Mouse (Mus musculus) stomach, embryonic 16.5 days (tissue): ENCODE data around the gene Nfx1. TPM values are rescaled to one million over a fixed set of nuclear protein-coding genes. Genes with fewer than 3 reads are reported as not detected.

Experiments used
- ATAC-seq: fragments of 200-750 bp; cut with Nextera tagmentation; 2 replicates; pipeline ENCODE4 v1.8.0; 2017; ENCODE audit warnings: moderate number of reproducible peaks, moderate TSS enrichment; ENCODE audit not compliant: insufficient read depth, low FRiP score
- H3K27ac ChIP-seq: fragments of 300-500 bp; sonication (generic); 2 replicates; pipeline ENCODE4 v1.5.1; 2014; ENCODE audit warnings: low read length
- H3K27me3 ChIP-seq: fragments of 300-500 bp; sonication (generic); 2 replicates; pipeline ENCODE4 v1.6.1; 2014; ENCODE audit warnings: low read length, control low read depth, mixed read lengths; ENCODE audit not compliant: control insufficient read depth, insufficient read depth
- H3K36me3 ChIP-seq: fragments of 300-500 bp; sonication (generic); 2 replicates; pipeline ENCODE4 v1.6.1; 2014; ENCODE audit warnings: low read length; ENCODE audit not compliant: control insufficient read depth, insufficient read depth
- H3K4me1 ChIP-seq: fragments of 300-500 bp; sonication (generic); 2 replicates; pipeline ENCODE4 v1.6.1; 2014; ENCODE audit warnings: low read length, control low read depth, mixed read lengths; ENCODE audit not compliant: control insufficient read depth, insufficient read depth
- H3K4me2 ChIP-seq: fragments of 300-500 bp; sonication (generic); 2 replicates; pipeline ENCODE4 v1.6.1; 2014; ENCODE audit warnings: low read depth, low read length, mixed read lengths
- H3K4me3 ChIP-seq: fragments of 300-500 bp; sonication (generic); replicated peaks from 2 replicates; pipeline ENCODE4 v1.5.1; 2014; ENCODE audit warnings: mild to moderate bottlenecking, low read length
- H3K9ac ChIP-seq: fragments of 300-500 bp; sonication (generic); 2 replicates; pipeline ENCODE4 v1.6.1; 2014; ENCODE audit warnings: low read length
- H3K9me3 ChIP-seq: fragments of 300-500 bp; sonication (generic); replicated peaks from 2 replicates; pipeline ENCODE4 v1.6.1; 2016; ENCODE audit warnings: low read length, control low read depth; ENCODE audit not compliant: control insufficient read depth
- WGBS: fragments of 180-500 bp; shearing (Covaris S2); extraction: QIAGEN DNeasy Blood & Tissue Kit; methylation state at CpG from one replicate; pipeline ENCODE4 v1.1.7; 2014; 5-methylcytosine and 5-hydroxymethylcytosine counted together
- polyA plus RNA-seq: library from polyadenylated mRNA; unstranded; fragments of >200 nt; fragmentation: Nextera tagmentation; extraction: Ambion mirVana; gene quantifications from 2 replicates; pipeline ENCODE4 v1.2.1, GENCODE M21; 2015

Gene Nfx1
- polyA plus RNA-seq, 1 experiment from 2014 or later: 83.2 TPM

DNA sequence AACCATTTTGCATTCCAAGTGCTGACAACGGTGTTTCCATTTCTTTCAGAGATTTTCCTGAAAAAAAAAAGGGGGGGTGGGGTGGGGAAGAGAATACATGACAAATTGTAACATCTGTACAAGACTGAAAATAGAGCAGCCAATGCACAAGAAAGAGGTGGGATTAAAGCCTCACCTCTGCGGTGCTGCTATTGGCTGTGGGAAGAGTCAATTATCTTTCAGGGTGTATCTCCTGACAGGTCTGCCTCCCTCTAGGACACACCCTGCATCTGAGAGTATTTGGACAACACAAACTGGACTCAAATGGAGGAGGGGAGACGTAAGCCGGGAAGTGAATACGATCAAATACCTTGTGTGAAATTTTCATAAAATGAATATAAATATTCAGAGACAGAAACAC is 27.1 kb upstream of the Nfx1 start:
- peaks cover 46% of the 10 kb centered on the region for H3K36me3 ChIP-seq
- no peak overlapping the region for H3K4me2 ChIP-seq
- peaks cover 10% of the 10 kb centered on the region for H3K9me3 ChIP-seq
- no peak overlapping the region for H3K27ac ChIP-seq
- H3K9ac ChIP-seq: no peak overlapping the region
- peaks cover 6% of the 10 kb centered on the region; the same call in 1 of the 2 replicates for H3K4me1 ChIP-seq
- no peak overlapping the region for H3K4me3 ChIP-seq
- H3K27me3 ChIP-seq: no peaks in the 10 kb centered on the region
- no peak for ATAC-seq
- 96% methylated on average over 5 of the region's 5 CpGs for WGBS

DNA sequence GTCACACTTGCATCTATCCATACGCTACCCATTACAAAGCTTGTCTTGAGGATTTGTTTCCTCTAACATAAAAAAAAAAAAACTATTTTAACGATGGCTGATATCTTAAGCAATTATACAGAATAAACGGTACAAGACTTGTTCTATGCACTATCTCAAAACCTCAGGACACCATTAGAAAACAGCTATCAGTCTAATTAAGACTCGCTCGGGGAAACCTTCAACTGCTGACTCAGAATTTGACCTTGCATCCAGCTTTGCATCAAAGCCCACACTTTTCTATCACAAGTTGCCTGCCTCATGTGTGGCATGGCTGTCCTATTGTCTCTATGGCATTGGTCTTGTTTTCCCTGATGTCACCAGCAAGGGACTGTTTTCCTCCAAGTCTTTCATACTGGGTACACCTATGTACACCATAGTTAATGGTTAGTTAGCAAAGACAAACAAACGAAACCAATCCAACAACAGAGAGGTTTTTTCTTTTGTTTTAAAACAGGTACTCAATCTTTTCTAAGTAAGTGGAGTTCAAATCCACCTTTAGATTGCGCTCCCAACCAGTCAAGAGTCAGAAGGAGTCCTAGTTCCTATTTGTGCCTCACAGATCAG is 24.1 kb upstream of the Nfx1 start:
- H3K36me3 ChIP-seq: peaks cover 18% of the 10 kb centered on the region; the same call in 1 of the 2 replicates
- H3K27ac ChIP-seq: no peak overlapping the region
- WGBS: 70% methylated on average over 7 of the region's 7 CpGs

DNA sequence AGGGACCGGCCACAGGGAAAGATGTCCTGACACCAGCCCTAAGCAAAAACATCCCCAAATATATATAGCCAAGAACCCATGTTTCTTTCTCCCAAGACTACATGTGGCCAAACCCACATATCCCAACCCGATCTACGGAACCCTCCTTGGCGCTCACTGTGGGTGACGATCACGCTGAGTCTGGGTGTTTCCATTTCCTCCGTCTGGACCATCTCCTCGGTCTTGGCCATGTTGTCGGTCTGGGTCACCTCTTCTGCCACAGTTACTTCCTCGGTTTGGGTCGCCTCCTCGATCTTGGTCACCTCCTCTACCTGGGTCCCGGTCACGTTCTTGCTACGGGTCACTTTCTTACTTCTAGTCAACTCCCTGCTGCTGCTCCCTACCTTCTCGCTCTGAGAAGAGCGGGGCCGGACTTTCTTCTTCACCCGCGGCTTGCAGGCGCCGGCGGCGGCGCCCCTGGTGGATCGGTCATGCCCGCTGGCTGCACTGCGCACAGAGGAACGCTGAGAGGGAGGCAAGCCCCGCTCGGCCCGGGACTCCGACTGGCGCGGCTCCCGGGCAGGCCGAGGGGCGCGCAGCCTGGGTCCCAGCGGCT is 23.0 kb upstream of the Nfx1 start:
- peak overlapping the region; percentile 75 for H3K4me3 ChIP-seq
- peak overlapping the region; percentile 85 for H3K27ac ChIP-seq
- no peaks in the 10 kb centered on the region for H3K27me3 ChIP-seq
- H3K4me2 ChIP-seq: peak overlapping the region; percentile 64
- no peaks in the 10 kb centered on the region for H3K9me3 ChIP-seq
- H3K9ac ChIP-seq: peak overlapping the region; percentile 92
- peaks cover 14% of the 10 kb centered on the region; the same call in 1 of the 2 replicates for H3K36me3 ChIP-seq
- ATAC-seq: no peak; the same call in 1 of the 2 replicates
- peaks cover 14% of the 10 kb centered on the region for H3K4me1 ChIP-seq
- 0% methylated on average over 40 of the region's 40 CpGs for WGBS

More for the DNA sequence above, 24.1 kb upstream of the Nfx1 start:
- peak overlapping the region; percentile 64 for H3K4me2 ChIP-seq
- H3K4me3 ChIP-seq: peak overlapping the region; percentile 75
- H3K9me3 ChIP-seq: no peaks in the 10 kb centered on the region
- H3K9ac ChIP-seq: peak overlapping the region; percentile 92
- no peaks in the 10 kb centered on the region for H3K27me3 ChIP-seq
- ATAC-seq: no peak
- H3K4me1 ChIP-seq: peaks cover 14% of the 10 kb centered on the region

DNA sequence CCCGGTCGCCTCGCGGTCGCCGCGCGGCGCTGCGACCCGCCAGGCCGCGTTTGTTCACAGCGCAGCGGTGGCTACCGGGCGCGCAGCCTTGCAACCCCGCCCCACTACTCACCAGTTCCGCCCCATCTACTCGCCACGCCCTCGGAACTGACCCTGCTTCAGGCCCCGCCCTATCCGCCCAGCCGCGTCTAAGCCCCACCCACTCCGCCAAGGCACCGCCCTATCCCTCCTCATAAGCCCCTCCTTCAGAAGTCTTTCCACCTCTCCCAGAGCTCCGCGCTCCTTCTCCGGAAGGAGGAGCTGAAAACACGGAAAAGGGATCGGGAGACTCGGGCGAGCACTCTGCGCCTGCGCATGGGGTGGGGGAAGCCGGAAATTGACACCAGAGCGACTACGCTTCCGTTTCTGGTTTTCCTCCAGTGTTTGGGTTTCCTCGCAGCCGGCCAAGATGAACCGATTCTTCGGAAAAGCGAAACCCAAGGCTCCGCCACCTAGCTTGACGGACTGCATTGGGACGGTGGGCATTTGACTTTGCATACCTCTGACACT is 22.5 kb upstream of the Nfx1 start, which contains the start of the genes Bag1 and Chmp5:
Gene Bag1 (minus strand): TSS at position 135 of the 549 bp plus-strand sequence.
Gene Chmp5 (plus strand): TSS at position 248 of the 549 bp plus-strand sequence.
- Histone ChIP-seq H3K27ac (peak within 1 kb of the TSS; percentile 85), H3K36me3 (peaks cover 12% of the 10 kb centered on the region; the same call in 1 of the 2 replicates), H3K4me1 (peaks cover 14% of the 10 kb centered on the region), H3K9me3 (no peaks in the 10 kb centered on the region), H3K9ac (peak within 1 kb of the TSS; percentile 92), H3K27me3 (no peaks in the 10 kb centered on the region), H3K4me3 (peak within 1 kb of the TSS; percentile 75), H3K4me2 (peak within 1 kb of the TSS; percentile 67)
- ATAC-seq: peak; percentile 99
- under 1% methylated on average over 50 of the region's 50 CpGs for WGBS

DNA sequence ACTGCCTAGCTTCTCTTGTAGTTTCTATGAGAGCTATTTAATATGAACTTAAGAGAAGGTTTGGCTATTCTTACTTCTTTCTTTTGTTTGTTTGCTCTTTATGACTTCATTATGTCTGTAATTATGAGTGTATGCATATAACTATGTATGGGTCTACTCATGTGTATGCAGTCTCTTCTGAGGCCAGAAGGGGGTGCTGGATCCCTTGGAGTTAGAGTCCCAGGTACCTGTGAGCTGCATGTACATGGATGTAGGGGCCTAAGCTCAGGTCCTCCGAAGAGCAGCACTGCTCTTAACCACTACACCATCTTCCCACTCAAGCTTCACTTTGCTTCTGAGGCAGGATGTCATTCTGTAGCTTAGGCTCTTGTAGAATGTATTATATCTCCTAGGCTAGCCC is 17.2 kb upstream of the Nfx1 start:
- Histone ChIP-seq H3K4me1 (peaks cover 8% of the 10 kb centered on the region), H3K27me3 (no peaks in the 10 kb centered on the region), H3K4me2 (no peak overlapping the region), H3K4me3 (no peak overlapping the region), H3K9me3 (no peaks in the 10 kb centered on the region), H3K36me3 (peaks cover 18% of the 10 kb centered on the region; the same call in 1 of the 2 replicates), H3K27ac (no peak overlapping the region), H3K9ac (no peak overlapping the region)
- WGBS: 90% methylated on average over 1 of the region's 1 CpGs
- ATAC-seq: no peak

DNA sequence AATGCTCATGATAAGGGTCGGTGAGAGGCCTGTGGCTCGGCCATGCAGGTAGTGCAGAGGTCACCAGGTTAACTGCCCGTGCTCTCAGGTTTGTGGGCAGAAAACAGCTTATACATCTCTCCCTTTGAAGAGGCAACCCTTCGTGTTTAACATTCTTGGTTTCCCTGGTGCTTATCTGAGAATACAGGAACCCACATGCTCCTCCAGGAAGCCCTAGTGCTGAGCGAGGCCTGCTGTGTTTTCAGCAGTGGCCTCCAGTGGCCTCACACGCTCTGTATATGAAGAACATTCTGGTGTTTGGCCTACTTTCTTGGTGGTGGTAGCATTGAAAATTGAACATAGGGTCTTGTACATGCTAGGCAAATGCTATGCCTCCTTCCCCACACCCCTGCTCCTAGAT is 14.8 kb upstream of the Nfx1 start:
- H3K9ac ChIP-seq: no peak overlapping the region
- H3K27me3 ChIP-seq: no peaks in the 10 kb centered on the region
- H3K4me2 ChIP-seq: no peak overlapping the region
- peaks cover 26% of the 10 kb centered on the region; the same call in 1 of the 2 replicates for H3K36me3 ChIP-seq
- H3K4me3 ChIP-seq: no peak overlapping the region
- WGBS: 69% methylated on average over 6 of the region's 6 CpGs
- no peaks in the 10 kb centered on the region for H3K4me1 ChIP-seq
- no peak overlapping the region for H3K27ac ChIP-seq
- H3K9me3 ChIP-seq: no peaks in the 10 kb centered on the region
- no peak for ATAC-seq

DNA sequence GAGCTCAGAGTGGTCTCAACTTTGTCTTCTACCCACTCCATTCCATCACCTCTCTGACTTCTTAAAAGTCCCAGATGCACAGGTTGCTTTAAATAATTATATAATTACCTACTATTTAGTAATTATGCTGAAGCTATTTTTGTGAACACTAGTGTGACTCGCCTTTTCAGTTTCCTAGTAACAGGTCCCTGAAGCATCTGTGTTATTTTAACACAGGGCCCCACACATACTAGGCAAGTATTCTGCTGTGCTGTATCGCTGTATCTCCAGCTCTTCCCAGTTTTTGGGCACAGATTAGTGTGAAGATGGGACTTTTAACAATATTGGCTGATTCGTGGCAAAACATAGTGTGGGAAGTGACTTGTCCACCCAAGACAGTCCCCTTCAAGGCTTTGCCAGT is 7.2 kb upstream of the Nfx1 start:
- Histone ChIP-seq H3K4me2 (no peak overlapping the region), H3K4me1 (no peaks in the 10 kb centered on the region), H3K9me3 (no peaks in the 10 kb centered on the region), H3K9ac (no peak overlapping the region), H3K36me3 (peaks cover 15% of the 10 kb centered on the region), H3K27ac (no peak overlapping the region), H3K27me3 (no peaks in the 10 kb centered on the region), H3K4me3 (no peak overlapping the region)
- WGBS: 91% methylated on average over 3 of the region's 3 CpGs
- ATAC-seq: no peak

DNA sequence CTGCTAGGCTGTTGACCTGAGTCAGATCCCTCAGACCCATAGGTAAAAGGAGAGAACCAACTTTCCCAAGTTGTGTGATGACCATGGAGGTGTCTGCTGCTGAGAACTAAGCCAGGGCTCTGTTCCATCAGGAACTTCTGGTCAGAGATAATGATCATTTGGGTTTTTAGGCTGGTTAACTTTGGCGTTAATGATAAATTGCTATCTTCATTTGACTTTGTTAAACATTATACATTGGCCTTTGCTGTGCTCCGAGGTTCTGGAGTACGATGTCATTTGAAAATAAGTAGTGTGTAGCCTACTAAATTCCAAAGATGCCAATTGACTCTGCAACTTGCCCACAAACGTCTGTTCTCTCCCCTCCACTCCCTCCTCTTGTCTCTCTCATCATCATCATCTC is 1.5 kb upstream of the Nfx1 start:
- no peaks in the 10 kb centered on the region for H3K27me3 ChIP-seq
- H3K9me3 ChIP-seq: no peaks in the 10 kb centered on the region
- 57% methylated on average over 4 of the region's 4 CpGs for WGBS
- peaks cover 17% of the 10 kb centered on the region for H3K4me1 ChIP-seq
- no peak overlapping the region for H3K27ac ChIP-seq
- no peak overlapping the region for H3K9ac ChIP-seq
- H3K36me3 ChIP-seq: peaks cover 9% of the 10 kb centered on the region
- no peak overlapping the region for H3K4me3 ChIP-seq
- ATAC-seq: no peak
- no peak overlapping the region for H3K4me2 ChIP-seq
